Mouse (Mus musculus) cerebellum, adult 9-10 months (tissue): Measurements from ENCODE around the gene Wdr82.
"Not testable (repeated sequence)": the region's sequence is repeated elsewhere in the genome, so short reads cannot be mapped to it uniquely, and the experiment has no call there.

Experiments used
- DNase-seq: peaks from one replicate; pipeline ENCODE4 v3.0.0; 2022

Gene Wdr82

GRCm38 (mm10) chr9:106167241-106167640 lies 3.5 kb upstream of the Wdr82 start:
- no peak for DNase-seq

- no peak for DNase-seq
Observed at GRCm38 (mm10) chr9:106167703-106168102, 3.0 kb upstream of the Wdr82 start.

- DNase-seq, result not testable (repeated sequence)
Observed at GRCm38 (mm10) chr9:106169006-106169405, 1.7 kb upstream of the Wdr82 start.

GRCm38 (mm10) chr9:106169917-106170316 lies 811 bp upstream of the Wdr82 start:
- peak; percentile 69 for DNase-seq

GRCm38 (mm10) chr9:106171346-106172158 lies 824 bp downstream of the Wdr82 start:
- DNase-seq, result peak; percentile 87

GRCm38 (mm10) chr9:106172527-106172926 lies 1.8 kb downstream of the Wdr82 start:
- DNase-seq, result peak; percentile 58

GRCm38 (mm10) chr9:106173363-106173762 lies 2.6 kb downstream of the Wdr82 start:
- no peak for DNase-seq

- DNase-seq, result no peak
Observed at GRCm38 (mm10) chr9:106175552-106176200, 4.9 kb downstream of the Wdr82 start.

GRCm38 (mm10) chr9:106176769-106177168 lies 6.0 kb downstream of the Wdr82 start:
- no peak for DNase-seq

- DNase-seq, result no peak
Observed at GRCm38 (mm10) chr9:106177799-106178198, 7.1 kb downstream of the Wdr82 start.

- no peak for DNase-seq
Observed at GRCm38 (mm10) chr9:106179454-106179853, 8.7 kb downstream of the Wdr82 start.

GRCm38 (mm10) chr9:106179964-106180363 lies 9.2 kb downstream of the Wdr82 start:
- DNase-seq, result no peak

GRCm38 (mm10) chr9:106182146-106182545 lies 11.4 kb downstream of the Wdr82 start:
- no peak for DNase-seq

- DNase-seq, result no peak
Observed at GRCm38 (mm10) chr9:106183996-106184395, 13.3 kb downstream of the Wdr82 start.

GRCm38 (mm10) chr9:106191355-106191754 lies 20.6 kb downstream of the Wdr82 start:
- no peak for DNase-seq

- no peak for DNase-seq
Observed at GRCm38 (mm10) chr9:106192024-106192423, 21.3 kb downstream of the Wdr82 start.

- DNase-seq, result no peak
Observed at GRCm38 (mm10) chr9:106192998-106193397, 22.3 kb downstream of the Wdr82 start.

GRCm38 (mm10) chr9:106193930-106194807 lies 23.4 kb downstream of the Wdr82 start:
- peak; percentile 74 for DNase-seq

GRCm38 (mm10) chr9:106195693-106196092 lies 25.0 kb downstream of the Wdr82 start:
- DNase-seq, result peak; percentile 90

GRCm38 (mm10) chr9:106197081-106197713 lies 26.5 kb downstream of the Wdr82 start:
- DNase-seq, result peak; percentile 30

- DNase-seq, result peak; percentile 39
Observed at GRCm38 (mm10) chr9:106197732-106198131, 27.0 kb downstream of the Wdr82 start.

GRCm38 (mm10) chr9:106198962-106199458 lies 28.3 kb downstream of the Wdr82 start:
- peak; percentile 58 for DNase-seq
